Mouse (Mus musculus) heart, embryonic 13.5 days (tissue): Measurements from ENCODE around the gene Thsd7b. TPM values are rescaled to one million over a fixed set of nuclear protein-coding genes. Genes with fewer than 3 reads are reported as not detected.

Experiments used
- ATAC-seq: fragments of 200-750 bp; cut with Nextera tagmentation; 2 replicates; pipeline ENCODE4 v1.8.0; 2017; ENCODE audit warnings: moderate TSS enrichment; ENCODE audit not compliant: insufficient number of reproducible peaks, low FRiP score, low TSS enrichment; ENCODE audit errors: extremely low read depth
- H3K27ac ChIP-seq: fragments of 300-500 bp; sonication (generic); replicated peaks from 2 replicates; pipeline ENCODE4 v1.5.1; 2015; ENCODE audit warnings: moderate library complexity, mild to moderate bottlenecking, inconsistent platforms
- H3K27me3 ChIP-seq: fragments of 300-500 bp; sonication (generic); replicated peaks from 2 replicates; pipeline ENCODE4 v1.6.1; 2015; ENCODE audit warnings: mild to moderate bottlenecking, inconsistent platforms
- H3K36me3 ChIP-seq: fragments of 300-500 bp; sonication (generic); 2 replicates; pipeline ENCODE4 v1.6.1; 2015; ENCODE audit warnings: mild to moderate bottlenecking, inconsistent platforms
- H3K4me1 ChIP-seq: fragments of 300-500 bp; sonication (generic); 2 replicates; pipeline ENCODE4 v1.6.1; 2015; ENCODE audit warnings: inconsistent platforms
- H3K4me2 ChIP-seq: fragments of 300-500 bp; sonication (generic); 2 replicates; pipeline ENCODE4 v1.6.1; 2015; ENCODE audit warnings: inconsistent platforms, mild to moderate bottlenecking, moderate library complexity
- H3K4me3 ChIP-seq: fragments of 300-500 bp; sonication (generic); 2 replicates; pipeline ENCODE4 v1.5.1; 2015; ENCODE audit warnings: moderate library complexity, mild to moderate bottlenecking, inconsistent platforms
- H3K9ac ChIP-seq: fragments of 300-500 bp; sonication (generic); 2 replicates; pipeline ENCODE4 v1.6.1; 2015; ENCODE audit warnings: inconsistent platforms, mild to moderate bottlenecking, moderate library complexity
- H3K9me3 ChIP-seq: fragments of 300-500 bp; sonication (generic); 2 replicates; pipeline ENCODE4 v1.6.1; 2016; ENCODE audit warnings: inconsistent platforms
- WGBS: fragments of 180-500 bp; shearing (Covaris S2); methylation state at CpG from one replicate; pipeline ENCODE4 v1.1.7; 2015; ENCODE audit warnings: mixed read lengths; 5-methylcytosine and 5-hydroxymethylcytosine counted together
- polyA plus RNA-seq: library from polyadenylated mRNA; unstranded; fragments of >200 nt; fragmentation: Nextera tagmentation; extraction: Ambion mirVana; gene quantifications from 2 replicates; pipeline ENCODE4 v1.2.1, GENCODE M21; 2015

Thsd7b gene
- polyA plus RNA-seq, 1 experiment from 2014 or later, result 4.6 TPM

DNA sequence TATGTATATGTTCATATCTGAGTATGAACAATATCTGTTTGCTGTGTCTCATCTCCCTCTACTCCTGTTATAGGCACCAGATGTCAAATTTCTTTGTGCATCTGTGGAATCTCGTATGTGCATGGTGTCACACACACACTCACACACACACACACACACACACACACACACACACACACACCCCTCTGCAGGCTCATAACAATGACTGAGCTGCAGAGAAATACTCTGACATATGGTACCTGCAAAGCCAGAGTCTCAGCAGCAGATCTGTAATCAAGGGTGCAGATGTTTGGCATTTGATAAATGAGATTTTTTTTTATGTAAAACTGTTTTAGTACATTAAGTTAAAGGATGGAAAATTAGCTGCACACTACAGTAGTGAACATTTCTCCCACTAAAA lies 92.5 kb downstream of the Thsd7b start:
- no peak for ATAC-seq
- no peak overlapping the region for H3K27ac ChIP-seq
- no peaks in the 10 kb centered on the region for H3K36me3 ChIP-seq
- 64% methylated on average over 1 of the region's 1 CpGs for WGBS
- H3K9ac ChIP-seq, result no peak overlapping the region
- H3K9me3 ChIP-seq, result no peaks in the 10 kb centered on the region
- no peak overlapping the region for H3K4me3 ChIP-seq
- no peak overlapping the region for H3K4me2 ChIP-seq
- H3K27me3 ChIP-seq, result no peaks in the 10 kb centered on the region
- H3K4me1 ChIP-seq, result no peaks in the 10 kb centered on the region

DNA sequence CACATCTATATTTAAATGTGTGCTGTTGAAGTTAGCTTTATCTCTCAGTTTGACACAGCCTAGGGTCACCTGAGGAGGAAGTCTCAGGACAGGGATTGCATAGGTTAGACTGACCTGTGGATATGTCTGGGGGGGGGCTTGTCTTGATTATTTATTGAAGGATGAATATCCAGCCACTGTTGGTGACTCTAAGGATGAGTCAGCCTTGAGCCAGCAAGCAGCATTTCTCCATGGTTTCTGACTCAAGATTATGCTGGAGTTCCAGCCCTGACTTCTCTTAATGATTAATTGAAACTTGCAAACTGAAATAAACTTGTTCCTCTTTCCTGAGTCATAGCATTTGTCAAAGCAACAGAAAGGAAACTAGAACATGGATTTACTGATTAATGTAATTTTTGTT lies 113.4 kb downstream of the Thsd7b start:
- Histone ChIP-seq H3K36me3 (no peaks in the 10 kb centered on the region), H3K4me1 (no peaks in the 10 kb centered on the region), H3K27me3 (no peaks in the 10 kb centered on the region), H3K4me3 (no peak overlapping the region), H3K9ac (no peak overlapping the region), H3K27ac (no peak overlapping the region), H3K4me2 (no peak overlapping the region), H3K9me3 (no peaks in the 10 kb centered on the region)
- no peak for ATAC-seq

GRCm38 (mm10) chr1:129411584-129411983 lies 138.5 kb downstream of the Thsd7b start:
- no peak overlapping the region for H3K4me2 ChIP-seq
- H3K4me1 ChIP-seq, result no peaks in the 10 kb centered on the region
- H3K36me3 ChIP-seq, result no peaks in the 10 kb centered on the region
- no peaks in the 10 kb centered on the region for H3K27me3 ChIP-seq
- 72% methylated on average over 1 of the region's 1 CpGs for WGBS
- no peak overlapping the region for H3K27ac ChIP-seq
- no peaks in the 10 kb centered on the region for H3K9me3 ChIP-seq
- no peak overlapping the region for H3K9ac ChIP-seq
- no peak overlapping the region for H3K4me3 ChIP-seq
- ATAC-seq, result no peak

DNA sequence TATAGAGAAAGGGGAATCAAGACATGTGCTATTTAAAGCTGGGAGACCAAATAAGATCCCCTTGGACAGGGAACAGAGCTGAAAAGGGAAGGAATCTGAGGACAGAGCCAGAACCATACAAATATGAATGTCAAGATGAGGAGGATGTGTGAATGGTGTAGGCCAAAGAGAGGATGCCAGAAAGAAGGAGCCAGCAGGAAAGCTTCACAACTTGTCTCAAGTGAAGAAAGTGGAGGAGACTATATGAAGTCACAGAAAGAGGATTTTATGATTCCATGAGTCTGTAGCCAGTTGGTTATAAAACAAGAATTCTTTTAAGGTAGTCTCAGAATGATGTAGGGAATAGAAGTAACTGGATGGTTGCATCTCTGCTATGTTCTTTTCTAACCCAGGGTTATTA lies 148.5 kb downstream of the Thsd7b start:
- Histone ChIP-seq H3K9me3 (no peaks in the 10 kb centered on the region), H3K36me3 (no peaks in the 10 kb centered on the region), H3K27me3 (no peaks in the 10 kb centered on the region), H3K4me2 (no peak overlapping the region), H3K4me1 (no peaks in the 10 kb centered on the region), H3K9ac (no peak overlapping the region), H3K27ac (no peak overlapping the region), H3K4me3 (no peak overlapping the region)
- ATAC-seq, result no peak

DNA sequence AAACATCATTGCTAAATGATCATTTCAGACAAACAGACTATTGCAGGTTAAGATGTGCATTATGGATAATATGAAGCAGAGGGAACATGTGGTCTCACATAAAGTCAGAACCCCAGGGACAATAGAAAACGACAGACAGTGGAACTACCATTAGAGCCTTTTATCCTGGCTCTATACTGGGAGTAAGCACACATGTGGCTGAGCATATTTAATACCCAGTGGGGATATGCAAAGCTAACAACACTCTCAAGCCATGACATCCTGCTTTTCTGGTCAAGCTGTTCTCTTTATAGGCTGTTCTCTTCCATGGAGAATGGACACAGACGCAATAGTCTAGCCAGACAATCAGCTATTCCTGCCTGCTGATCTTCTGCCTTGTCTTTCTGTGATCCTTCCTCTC lies 191.3 kb downstream of the Thsd7b start:
- H3K27me3 ChIP-seq, result no peaks in the 10 kb centered on the region
- H3K4me3 ChIP-seq, result no peak overlapping the region
- ATAC-seq, result no peak
- no peak overlapping the region for H3K27ac ChIP-seq
- no peaks in the 10 kb centered on the region for H3K36me3 ChIP-seq
- H3K4me2 ChIP-seq, result no peak overlapping the region
- no peak overlapping the region for H3K9ac ChIP-seq
- WGBS, result 70% methylated on average over 2 of the region's 2 CpGs
- H3K9me3 ChIP-seq, result no peaks in the 10 kb centered on the region
- H3K4me1 ChIP-seq, result no peaks in the 10 kb centered on the region

- Histone ChIP-seq H3K9ac (no peak overlapping the region), H3K36me3 (no peaks in the 10 kb centered on the region), H3K27me3 (no peaks in the 10 kb centered on the region), H3K4me2 (no peak overlapping the region), H3K9me3 (no peaks in the 10 kb centered on the region), H3K4me1 (peaks cover 14% of the 10 kb centered on the region), H3K27ac (no peak overlapping the region), H3K4me3 (no peak overlapping the region)
- 72% methylated on average over 7 of the region's 7 CpGs for WGBS
- ATAC-seq, result no peak
These were observed 200.4 kb downstream of the Thsd7b start for GRCm38 (mm10) chr1:129473504-129473903.

GRCm38 (mm10) chr1:129484266-129485031 lies 211.3 kb downstream of the Thsd7b start:
- Histone ChIP-seq H3K9me3 (no peaks in the 10 kb centered on the region), H3K27ac (no peak overlapping the region), H3K9ac (no peak overlapping the region), H3K4me3 (no peak overlapping the region), H3K4me2 (no peak overlapping the region), H3K27me3 (no peaks in the 10 kb centered on the region), H3K36me3 (no peaks in the 10 kb centered on the region), H3K4me1 (peaks cover 10% of the 10 kb centered on the region)
- no peak for ATAC-seq
- 63% methylated on average over 5 of the region's 5 CpGs for WGBS

- Histone ChIP-seq H3K4me3 (no peak overlapping the region), H3K9me3 (no peaks in the 10 kb centered on the region), H3K4me2 (no peak overlapping the region), H3K9ac (no peak overlapping the region), H3K4me1 (no peaks in the 10 kb centered on the region), H3K27ac (no peak overlapping the region), H3K27me3 (no peaks in the 10 kb centered on the region), H3K36me3 (no peaks in the 10 kb centered on the region)
- 77% methylated on average over 3 of the region's 3 CpGs for WGBS
- no peak for ATAC-seq
These were observed 218.0 kb downstream of the Thsd7b start for GRCm38 (mm10) chr1:129491136-129491535.

DNA sequence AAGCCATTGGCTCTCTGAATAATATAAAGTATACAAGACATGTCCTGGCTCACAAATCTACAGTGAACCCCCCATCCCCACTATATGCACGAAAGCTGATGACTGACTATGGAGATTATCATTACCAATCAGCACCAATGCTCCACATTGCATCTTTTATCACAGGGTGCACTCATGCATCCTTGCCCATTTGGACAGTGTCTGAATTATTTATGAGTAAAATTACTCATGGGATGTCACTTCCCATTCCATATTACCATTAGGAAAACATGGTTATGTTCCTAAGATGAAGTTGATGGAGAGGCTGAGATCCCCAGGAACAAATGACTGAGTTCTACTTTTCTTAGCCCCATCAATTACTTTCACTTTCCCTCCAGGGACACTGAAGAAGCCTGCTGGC lies 220.8 kb downstream of the Thsd7b start:
- no peak for ATAC-seq

DNA sequence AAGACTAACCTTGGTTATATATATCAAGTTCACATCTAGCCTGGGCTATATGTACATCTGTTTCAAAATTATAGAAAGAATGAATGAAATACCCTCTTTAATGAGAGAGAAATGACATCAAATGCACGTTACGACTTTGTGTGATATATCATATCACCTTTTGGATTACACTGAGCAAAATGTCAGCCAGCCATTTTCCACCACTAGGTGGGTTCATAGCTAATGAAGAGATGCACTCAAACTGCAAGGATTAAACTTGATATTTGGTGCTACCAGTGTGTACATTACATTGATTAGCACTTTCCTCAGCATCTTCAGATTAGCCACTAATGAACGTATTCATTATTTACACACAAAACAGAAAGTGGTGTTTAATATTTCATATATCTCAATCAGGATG lies 228.6 kb downstream of the Thsd7b start:
- WGBS, result 70% methylated on average over 3 of the region's 3 CpGs
- no peak overlapping the region for H3K4me3 ChIP-seq
- H3K36me3 ChIP-seq, result no peaks in the 10 kb centered on the region
- no peak for ATAC-seq
- no peaks in the 10 kb centered on the region for H3K4me1 ChIP-seq
- no peak overlapping the region for H3K9ac ChIP-seq
- H3K27me3 ChIP-seq, result no peaks in the 10 kb centered on the region
- H3K4me2 ChIP-seq, result no peak overlapping the region
- H3K9me3 ChIP-seq, result no peaks in the 10 kb centered on the region
- no peak overlapping the region for H3K27ac ChIP-seq

More for the DNA sequence above, 220.8 kb downstream of the Thsd7b start:
- Histone ChIP-seq H3K4me1 (no peaks in the 10 kb centered on the region), H3K9me3 (no peaks in the 10 kb centered on the region), H3K9ac (no peak overlapping the region), H3K36me3 (no peaks in the 10 kb centered on the region), H3K4me2 (no peak overlapping the region), H3K4me3 (no peak overlapping the region), H3K27ac (no peak overlapping the region), H3K27me3 (no peaks in the 10 kb centered on the region)
- WGBS, result 82% methylated on average over 1 of the region's 1 CpGs

- H3K9ac ChIP-seq, result no peak overlapping the region
- 71% methylated on average over 1 of the region's 1 CpGs for WGBS
- H3K4me2 ChIP-seq, result no peak overlapping the region
- no peaks in the 10 kb centered on the region for H3K27me3 ChIP-seq
- ATAC-seq, result no peak
- no peaks in the 10 kb centered on the region for H3K36me3 ChIP-seq
- no peaks in the 10 kb centered on the region for H3K9me3 ChIP-seq
- no peaks in the 10 kb centered on the region for H3K4me1 ChIP-seq
- H3K4me3 ChIP-seq, result no peak overlapping the region
- H3K27ac ChIP-seq, result no peak overlapping the region
These were observed 243.3 kb downstream of the Thsd7b start for GRCm38 (mm10) chr1:129516379-129516778.

DNA sequence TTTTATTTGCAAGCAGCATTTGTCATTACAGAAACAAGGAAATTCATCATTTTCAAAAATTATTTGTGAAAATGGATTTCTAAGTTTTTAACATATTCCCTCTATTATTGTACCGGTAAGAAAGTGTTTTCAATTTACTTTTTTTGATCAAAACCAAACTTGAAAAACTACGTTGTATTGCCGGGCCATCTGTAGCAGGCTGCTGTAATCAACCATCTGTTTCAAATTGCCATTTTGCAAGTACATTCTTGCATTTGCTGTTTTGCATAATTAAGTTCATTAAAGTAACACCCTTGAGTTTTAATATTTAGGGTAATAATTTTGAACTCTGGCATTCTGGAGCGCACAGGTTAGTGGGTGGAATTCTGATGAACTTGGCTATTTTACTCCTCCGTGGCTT lies 246.6 kb downstream of the Thsd7b start:
- Histone ChIP-seq H3K4me3 (no peak overlapping the region), H3K4me1 (peaks cover 2% of the 10 kb centered on the region; the same call in 1 of the 2 replicates), H3K36me3 (no peaks in the 10 kb centered on the region), H3K27me3 (no peaks in the 10 kb centered on the region), H3K9ac (no peak overlapping the region), H3K4me2 (no peak overlapping the region), H3K9me3 (no peaks in the 10 kb centered on the region), H3K27ac (no peak overlapping the region)
- ATAC-seq, result no peak
- WGBS, result 81% methylated on average over 5 of the region's 5 CpGs
